Mouse (Mus musculus) limb, embryonic 11.5 days (tissue): ENCODE measurements around the gene Fam180a. TPM values are rescaled to one million over a fixed set of nuclear protein-coding genes. Genes with fewer than 3 reads are reported as not detected.

Experiments used
- ATAC-seq: fragments of 200-750 bp; cut with Nextera tagmentation; 2 replicates; pipeline ENCODE4 v1.8.0; 2017; ENCODE audit warnings: low read depth; ENCODE audit not compliant: insufficient number of reproducible peaks, low FRiP score, low TSS enrichment
- DNase-seq: peaks from one replicate; pipeline ENCODE4 v3.0.0-alpha.2; 2015; ENCODE audit warnings: low spot score
- H3K27ac ChIP-seq: fragments of 300-500 bp; sonication (generic); replicated peaks from 2 replicates; pipeline ENCODE4 v1.5.1; 2014; ENCODE audit warnings: low read depth, mild to moderate bottlenecking, low read length
- H3K27me3 ChIP-seq: fragments of 300-500 bp; sonication (generic); 2 replicates; pipeline ENCODE4 v1.6.1; 2014; ENCODE audit warnings: mild to moderate bottlenecking, low read length, mixed read lengths; ENCODE audit not compliant: control insufficient read depth, insufficient read depth
- H3K36me3 ChIP-seq: fragments of 300-500 bp; sonication (generic); 2 replicates; pipeline ENCODE4 v1.6.1; 2014; ENCODE audit warnings: mild to moderate bottlenecking, low read length, moderate library complexity, mixed read lengths; ENCODE audit not compliant: control insufficient read depth, insufficient read depth
- H3K4me1 ChIP-seq: fragments of 300-500 bp; sonication (generic); 2 replicates; pipeline ENCODE4 v1.6.1; 2014; ENCODE audit warnings: low read length, mixed read lengths; ENCODE audit not compliant: control insufficient read depth, insufficient read depth
- H3K4me2 ChIP-seq: fragments of 300-500 bp; sonication (generic); 2 replicates; pipeline ENCODE4 v1.6.1; 2014; ENCODE audit warnings: low read depth, mild to moderate bottlenecking, moderate library complexity; ENCODE audit not compliant: severe bottlenecking
- H3K4me3 ChIP-seq: fragments of 300-500 bp; sonication (generic); 2 replicates; pipeline ENCODE4 v1.5.1; 2014; ENCODE audit warnings: low read depth, low read length
- H3K9ac ChIP-seq: fragments of 300-500 bp; sonication (generic); 2 replicates; pipeline ENCODE4 v1.6.1; 2014; ENCODE audit warnings: mild to moderate bottlenecking, low read length
- H3K9me3 ChIP-seq: fragments of 300-500 bp; sonication (generic); 2 replicates; pipeline ENCODE4 v1.6.1; 2016; ENCODE audit warnings: low read length; ENCODE audit not compliant: control insufficient read depth
- WGBS: fragments of 180-500 bp; shearing (Covaris S2); extraction: QIAGEN DNeasy Blood & Tissue Kit; methylation state at CpG from one replicate; pipeline ENCODE4 v1.1.7; 2014; 5-methylcytosine and 5-hydroxymethylcytosine counted together
- polyA plus RNA-seq: library from polyadenylated mRNA; unstranded; fragments of >200 nt; fragmentation: Nextera tagmentation; extraction: Ambion mirVana; gene quantifications from 2 replicates; pipeline ENCODE4 v1.2.1, GENCODE M21; 2014

The Fam180a gene
- polyA plus RNA-seq, 1 experiment from 2014 or later: not detected

DNA sequence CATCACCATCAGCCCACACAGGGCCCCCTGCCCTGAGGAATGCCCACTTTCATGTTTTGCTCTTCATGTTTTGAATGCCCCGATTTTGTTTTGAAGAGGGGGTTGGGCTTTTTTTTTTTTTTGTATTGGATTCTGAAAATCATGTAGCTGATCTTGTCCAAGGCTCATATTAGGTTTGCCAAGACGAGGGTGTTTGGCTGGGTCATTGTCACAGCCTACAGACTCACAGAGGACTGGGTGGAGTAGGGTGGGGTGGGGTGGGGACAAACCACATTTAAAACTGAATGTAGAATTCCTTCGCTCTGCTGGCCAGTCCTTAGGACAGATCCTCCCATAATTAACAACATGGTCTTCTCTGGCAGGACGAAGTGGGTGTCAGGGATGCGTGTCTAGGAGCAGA lies 27.5 kb upstream of the Fam180a start:
- Histone ChIP-seq H3K9me3 (no peaks in the 10 kb centered on the region), H3K4me1 (peaks cover 18% of the 10 kb centered on the region), H3K9ac (no peak overlapping the region; the same call in 1 of the 2 replicates), H3K4me3 (no peak overlapping the region), H3K27me3 (no peaks in the 10 kb centered on the region), H3K4me2 (peak overlapping the region; percentile 31; the same call in 1 of the 2 replicates), H3K27ac (peak overlapping the region; percentile 90), H3K36me3 (no peaks in the 10 kb centered on the region)
- ATAC-seq (no peak; the same call in 1 of the 2 replicates), DNase-seq (no peak)
- WGBS: 42% methylated on average over 5 of the region's 5 CpGs

DNA sequence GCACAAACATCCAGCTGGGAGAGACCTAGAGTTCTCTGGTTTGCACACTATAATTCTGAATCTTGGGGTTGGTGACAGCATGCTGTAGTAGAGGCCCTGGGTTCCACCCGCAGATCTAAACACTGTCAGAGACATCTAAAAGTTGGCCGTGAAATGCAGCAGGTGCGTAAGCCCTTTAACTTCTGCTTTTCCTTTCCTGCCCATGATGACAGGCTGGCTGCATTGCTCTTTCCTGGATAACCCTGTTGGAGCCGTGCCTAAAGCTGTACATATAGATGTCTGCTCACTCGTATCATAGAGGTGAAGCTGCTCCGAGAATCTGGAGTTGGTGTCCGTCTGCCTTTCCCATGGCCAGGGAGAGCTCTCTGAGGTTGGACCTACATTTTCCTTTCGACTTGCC lies 26.9 kb upstream of the Fam180a start:
- WGBS: 86% methylated on average over 8 of the region's 8 CpGs
- Histone ChIP-seq H3K36me3 (no peaks in the 10 kb centered on the region), H3K4me2 (no peak overlapping the region), H3K4me1 (peaks cover 18% of the 10 kb centered on the region), H3K9ac (no peak overlapping the region), H3K9me3 (no peaks in the 10 kb centered on the region), H3K4me3 (no peak overlapping the region), H3K27ac (0 out of 2 replicates have a peak overlapping the region, but pooled peaks have one; percentile 90), H3K27me3 (no peaks in the 10 kb centered on the region)
- no peak for DNase-seq
- ATAC-seq: no peak

DNA sequence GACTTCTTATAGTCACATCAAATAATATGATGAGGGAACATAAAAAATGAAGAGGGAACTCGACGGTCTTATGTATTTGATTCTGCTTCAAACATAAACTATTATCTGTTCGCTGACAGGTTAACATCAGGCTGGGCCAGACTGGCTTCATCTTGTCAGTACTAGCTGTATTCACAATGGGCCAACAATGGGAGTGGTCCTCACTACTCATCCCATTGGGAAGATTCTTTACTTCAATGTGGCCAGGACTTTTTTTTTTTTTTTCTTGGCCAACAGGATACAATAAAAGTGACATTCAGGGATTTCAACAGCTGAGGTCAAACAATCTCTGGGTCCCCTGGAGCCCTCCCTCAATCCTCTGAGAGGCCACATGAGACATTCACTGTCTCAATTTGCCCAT lies 25.9 kb upstream of the Fam180a start:
- ATAC-seq (no peak), DNase-seq (no peak)
- no peaks in the 10 kb centered on the region for H3K36me3 ChIP-seq
- H3K27ac ChIP-seq: no peak overlapping the region
- peaks cover 18% of the 10 kb centered on the region for H3K4me1 ChIP-seq
- H3K9ac ChIP-seq: no peak overlapping the region
- H3K4me2 ChIP-seq: no peak overlapping the region
- H3K9me3 ChIP-seq: no peaks in the 10 kb centered on the region
- H3K27me3 ChIP-seq: no peaks in the 10 kb centered on the region
- no peak overlapping the region for H3K4me3 ChIP-seq
- WGBS: 88% methylated on average over 3 of the region's 3 CpGs

DNA sequence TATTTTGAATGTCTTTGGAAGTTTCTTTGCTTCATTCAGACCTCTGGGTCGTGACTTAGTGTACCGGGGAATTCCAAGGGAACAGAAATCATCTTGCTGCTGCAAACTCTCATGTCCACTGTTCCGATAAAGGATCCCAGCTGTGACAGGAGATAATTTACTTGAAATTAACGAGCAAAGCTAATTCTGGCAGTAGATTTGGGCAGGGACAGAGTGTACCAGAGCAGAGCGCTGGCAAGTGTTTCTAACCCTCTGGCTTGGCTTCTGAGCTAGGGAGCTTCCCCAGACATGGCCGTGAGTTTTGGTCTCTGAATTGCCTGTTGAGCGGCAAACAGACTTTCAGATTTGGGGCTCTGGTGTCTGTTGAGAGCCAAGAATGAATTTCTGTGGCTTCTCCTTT lies 23.8 kb upstream of the Fam180a start:
- H3K4me2 ChIP-seq: no peak overlapping the region
- H3K9ac ChIP-seq: no peak overlapping the region
- H3K4me1 ChIP-seq: peaks cover 18% of the 10 kb centered on the region
- WGBS: 48% methylated on average over 7 of the region's 7 CpGs
- no peak overlapping the region for H3K27ac ChIP-seq
- ATAC-seq: no peak
- no peaks in the 10 kb centered on the region for H3K27me3 ChIP-seq
- no peaks in the 10 kb centered on the region for H3K9me3 ChIP-seq
- no peaks in the 10 kb centered on the region for H3K36me3 ChIP-seq
- no peak for DNase-seq
- H3K4me3 ChIP-seq: no peak overlapping the region

DNA sequence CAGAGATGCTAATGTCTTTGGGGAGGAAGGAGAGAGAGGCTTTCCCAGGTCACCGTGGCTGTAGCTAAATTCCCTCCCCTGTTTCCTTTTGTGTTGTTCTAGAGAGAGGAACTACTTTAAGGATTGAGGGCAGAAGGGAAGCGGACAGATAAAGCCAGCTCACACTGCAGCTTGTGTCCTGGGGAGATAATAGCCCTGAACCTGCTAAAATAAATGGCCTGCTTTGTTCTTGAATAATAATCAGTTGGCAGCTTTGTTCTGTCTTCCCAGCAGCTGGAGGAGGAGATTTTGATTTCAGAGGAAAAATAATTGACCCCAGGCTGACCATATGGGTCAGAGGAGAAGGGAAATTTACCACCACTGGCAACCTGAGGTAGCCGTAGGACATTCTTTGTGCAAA lies 12.7 kb upstream of the Fam180a start:
- Histone ChIP-seq H3K4me3 (no peak overlapping the region), H3K27me3 (no peaks in the 10 kb centered on the region), H3K27ac (no peak overlapping the region), H3K36me3 (no peaks in the 10 kb centered on the region), H3K4me2 (no peak overlapping the region), H3K9me3 (no peaks in the 10 kb centered on the region), H3K4me1 (no peaks in the 10 kb centered on the region), H3K9ac (no peak overlapping the region)
- WGBS: 28% methylated on average over 3 of the region's 3 CpGs
- no peak for ATAC-seq
- no peak for DNase-seq

DNA sequence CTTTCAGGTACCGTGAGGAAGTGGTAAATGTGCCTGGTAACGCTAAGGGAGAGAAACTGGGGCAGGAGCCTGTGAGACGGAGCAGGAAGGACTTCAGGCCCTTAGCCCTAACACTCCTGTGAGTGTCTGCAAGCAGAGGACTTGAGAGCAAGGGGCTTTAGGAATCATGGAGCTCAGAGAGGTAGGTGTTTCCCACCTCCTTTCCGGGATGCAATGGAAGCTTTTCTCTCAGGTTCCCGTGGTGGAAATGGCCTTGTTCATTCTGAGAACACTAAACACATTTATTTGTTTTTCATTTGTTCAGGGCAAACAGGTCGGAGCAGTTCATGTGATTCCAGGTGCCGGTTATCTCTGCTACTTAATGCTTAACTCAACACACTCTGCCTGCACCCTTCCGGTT lies 11.9 kb upstream of the Fam180a start:
- Histone ChIP-seq H3K9ac (no peak overlapping the region), H3K4me2 (no peak overlapping the region), H3K27ac (no peak overlapping the region), H3K4me3 (no peak overlapping the region), H3K9me3 (no peaks in the 10 kb centered on the region), H3K36me3 (no peaks in the 10 kb centered on the region), H3K27me3 (no peaks in the 10 kb centered on the region), H3K4me1 (no peaks in the 10 kb centered on the region)
- WGBS: 83% methylated on average over 8 of the region's 8 CpGs
- ATAC-seq: no peak
- DNase-seq: no peak

DNA sequence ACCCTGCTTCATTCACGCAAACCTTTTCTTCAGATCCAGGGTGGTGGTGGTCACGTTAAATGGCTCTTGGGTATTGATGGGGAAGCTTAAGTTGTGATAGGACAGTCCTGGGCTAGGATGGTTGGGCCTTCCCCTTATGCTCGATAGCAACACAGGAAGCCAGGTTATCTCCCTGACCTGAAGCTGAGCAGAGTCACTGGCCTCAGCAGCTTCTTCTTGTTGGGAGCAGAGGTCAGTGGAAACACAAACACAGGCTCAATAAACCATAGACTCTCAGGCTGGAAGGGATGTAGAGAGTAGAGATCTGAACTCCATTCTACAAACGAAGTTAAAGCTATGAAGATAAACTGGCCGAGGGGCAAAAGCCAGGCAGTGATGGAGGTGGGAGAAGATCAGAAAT lies 9.5 kb upstream of the Fam180a start:
- no peak for DNase-seq
- ATAC-seq: no peak
- WGBS: 59% methylated on average over 5 of the region's 5 CpGs
- Histone ChIP-seq H3K4me1 (peaks cover 2% of the 10 kb centered on the region; the same call in 1 of the 2 replicates), H3K9me3 (no peaks in the 10 kb centered on the region), H3K4me3 (no peak overlapping the region), H3K27ac (no peak overlapping the region), H3K9ac (no peak overlapping the region), H3K36me3 (no peaks in the 10 kb centered on the region), H3K4me2 (no peak overlapping the region), H3K27me3 (no peaks in the 10 kb centered on the region)

DNA sequence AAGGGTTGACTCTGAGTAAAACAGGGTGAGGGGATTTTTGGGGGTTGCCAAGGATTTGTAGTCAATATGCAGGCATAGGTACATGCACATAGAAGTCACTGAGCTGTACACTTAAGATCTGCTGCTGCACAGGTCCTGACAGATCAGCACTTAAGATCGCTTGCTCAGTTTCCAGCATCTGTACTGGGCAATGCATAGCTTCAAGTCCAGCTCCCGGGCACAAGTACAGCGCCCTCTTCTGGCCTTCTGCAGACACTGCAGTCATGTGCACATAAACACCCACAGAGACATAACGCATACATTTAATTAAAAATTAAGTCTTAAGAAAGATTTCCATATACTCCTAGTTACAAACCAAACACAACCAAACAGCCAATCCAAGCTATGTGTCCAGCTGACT lies 8.3 kb upstream of the Fam180a start:
- H3K4me1 ChIP-seq: peaks cover 2% of the 10 kb centered on the region; the same call in 1 of the 2 replicates
- H3K27ac ChIP-seq: no peak overlapping the region
- H3K27me3 ChIP-seq: no peaks in the 10 kb centered on the region
- no peak for ATAC-seq
- H3K9ac ChIP-seq: no peak overlapping the region
- H3K4me2 ChIP-seq: no peak overlapping the region
- no peak for DNase-seq
- 84% methylated on average over 4 of the region's 4 CpGs for WGBS
- no peaks in the 10 kb centered on the region for H3K9me3 ChIP-seq
- no peaks in the 10 kb centered on the region for H3K36me3 ChIP-seq
- no peak overlapping the region for H3K4me3 ChIP-seq

DNA sequence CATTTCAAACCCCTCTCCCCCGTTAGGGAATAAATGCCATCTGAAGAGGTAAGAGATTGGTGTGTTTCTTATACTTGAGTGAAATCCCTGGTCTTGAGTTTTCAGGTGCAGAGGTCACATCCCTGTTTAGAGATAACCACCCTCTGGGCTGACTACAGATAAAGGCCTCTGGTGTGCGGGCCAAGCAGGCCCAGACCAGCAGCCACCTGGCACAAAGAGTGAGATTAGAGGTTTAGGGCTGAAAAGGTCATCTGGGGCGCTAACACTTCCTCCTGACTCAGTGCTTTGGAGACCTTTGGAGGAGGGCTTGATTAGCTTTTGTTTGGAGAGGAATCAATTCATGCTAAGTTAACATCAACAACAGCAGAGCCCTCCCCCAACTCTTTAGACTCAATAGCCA lies 7.7 kb upstream of the Fam180a start:
- Histone ChIP-seq H3K27me3 (no peaks in the 10 kb centered on the region), H3K4me2 (no peak overlapping the region), H3K36me3 (no peaks in the 10 kb centered on the region), H3K9me3 (no peaks in the 10 kb centered on the region), H3K9ac (no peak overlapping the region), H3K4me1 (peaks cover 2% of the 10 kb centered on the region; the same call in 1 of the 2 replicates), H3K27ac (no peak overlapping the region), H3K4me3 (no peak overlapping the region)
- ATAC-seq (no peak), DNase-seq (no peak)
- 42% methylated on average over 3 of the region's 3 CpGs for WGBS
